Mouse (Mus musculus) spleen, adult 10 weeks (tissue): ENCODE results near the gene Rhpn2. TPM values are rescaled to one million over a fixed set of nuclear protein-coding genes. Genes with fewer than 3 reads are reported as not detected.

Experiments used
- polyA plus RNA-seq: library from polyadenylated mRNA; stranded (reverse); fragments of 350-450 nt; fragmentation: Illumina TruSeq; extraction: RNeasy Lipid Tissue Mini Kit (QIAGEN cat#74804); gene quantifications from one replicate; pipeline ENCODE4 v1.2.3, GENCODE M21; 2015; ENCODE audit warnings: low replicate concordance; ENCODE audit not compliant: insufficient read depth

Gene Rhpn2
- 0.75 TPM for polyA plus RNA-seq

DNA sequence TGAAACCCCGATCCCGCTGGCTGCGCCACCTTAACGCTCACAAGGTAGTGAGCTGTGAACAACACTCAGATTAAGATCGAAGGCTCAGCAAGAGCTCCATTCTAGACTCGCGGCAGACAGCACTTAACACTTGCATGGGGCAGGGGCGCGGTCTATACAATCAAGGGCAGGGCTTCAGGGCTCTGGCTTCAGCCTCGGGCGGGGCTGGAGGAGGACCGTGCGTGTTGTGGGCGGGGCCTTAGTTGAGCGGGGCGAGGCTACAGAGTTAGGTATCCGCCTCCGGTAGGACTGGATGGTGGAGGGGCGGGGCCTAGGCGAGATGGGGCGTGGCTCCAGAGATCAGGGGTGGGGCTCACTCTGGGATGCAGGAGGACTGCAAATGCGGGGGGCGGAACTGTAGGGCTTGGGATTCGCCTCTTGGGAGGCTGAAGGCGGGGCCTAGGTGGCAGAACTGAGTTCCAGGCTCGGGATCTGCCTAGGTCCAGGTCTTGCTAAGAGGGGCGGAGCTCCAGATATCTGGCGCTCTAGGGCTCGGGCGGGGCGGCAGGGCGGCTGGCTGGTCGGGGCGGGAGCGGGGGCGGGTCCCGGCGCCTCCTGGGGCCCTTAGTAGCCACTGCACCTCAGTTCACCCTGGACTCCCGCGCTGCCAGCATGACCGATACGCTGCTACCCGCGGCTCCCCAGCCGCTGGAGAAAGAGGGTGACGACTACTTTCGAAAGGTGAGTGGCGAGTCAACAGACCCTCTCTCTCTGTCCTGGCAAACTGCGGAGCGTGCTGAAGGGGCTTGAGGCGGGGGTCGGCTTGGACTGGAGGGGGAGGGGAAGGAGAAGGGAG is at the start of gene Rhpn2:
TSS of gene Rhpn2 (plus strand) at position 479 of the 835 bp plus-strand sequence.

GRCm38 (mm10) chr7:35317729-35318609 is 16.0 kb upstream of the Rhpn2 start, which contains the start of gene Gpatch1:
TSS of gene Gpatch1 (minus strand) at chr7:35318440.

DNA sequence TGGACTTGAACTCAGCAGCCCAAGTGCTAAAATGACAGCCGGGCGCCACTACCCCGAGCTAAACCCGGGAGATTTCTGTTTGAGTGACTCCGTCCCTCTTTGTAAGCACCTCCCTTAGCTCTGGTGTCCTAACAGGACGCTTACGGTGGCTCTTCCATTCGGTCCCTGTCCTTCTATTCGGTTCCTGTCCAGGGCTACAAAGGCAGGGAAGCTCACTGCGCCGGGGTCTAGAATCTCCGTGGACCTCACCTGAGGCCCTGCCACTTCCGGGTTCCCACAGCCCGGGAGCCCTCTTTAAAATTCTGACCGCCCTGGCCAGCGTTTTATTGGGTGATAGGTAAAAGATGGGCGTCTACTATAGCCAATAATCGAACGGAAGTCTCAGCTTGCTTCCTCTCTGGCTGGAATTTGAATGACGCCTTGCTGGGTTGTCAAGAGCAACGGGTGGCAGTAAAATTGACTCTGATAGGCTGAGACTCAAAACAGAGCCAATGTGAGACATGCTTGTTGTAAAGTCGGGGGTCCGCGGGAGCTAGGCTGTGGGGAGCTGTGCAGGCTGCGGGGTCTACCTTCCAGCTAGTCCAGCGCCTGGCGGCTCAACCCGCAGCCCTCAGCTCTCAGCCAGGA is 62.7 kb downstream of the Rhpn2 start, which contains the start of the genes Faap24 and Cep89:
TSS of gene Faap24 (minus strand) at position 295 of the 627 bp plus-strand sequence.
TSS of gene Cep89 (plus strand) at position 494 of the 627 bp plus-strand sequence.

Other genes starting within 250 kb of the Rhpn2 start
- 17.2 TPM for gene Cebpa, start 214.9 kb upstream of the Rhpn2 start, polyA plus RNA-seq
- gene Slc7a10, start 147.8 kb upstream of the Rhpn2 start, polyA plus RNA-seq = 0.50 TPM
- 1.4 TPM for gene Lrp3, start 118.7 kb upstream of the Rhpn2 start, polyA plus RNA-seq
- gene Gpatch1, start 15.7 kb upstream of the Rhpn2 start, polyA plus RNA-seq = 11.8 TPM
- 10.9 TPM for gene Faap24, start 62.7 kb downstream of the Rhpn2 start, polyA plus RNA-seq
- 44.4 TPM for gene Cep89, start 62.9 kb downstream of the Rhpn2 start, polyA plus RNA-seq
- gene Slc7a9, start 114.6 kb downstream of the Rhpn2 start, polyA plus RNA-seq = not detected
- 0.23 TPM for gene Tdrd12, start 203.6 kb downstream of the Rhpn2 start, polyA plus RNA-seq
- 55.5 TPM for gene Nudt19, start 222.1 kb downstream of the Rhpn2 start, polyA plus RNA-seq